Mouse (Mus musculus) heart, adult 9 months (tissue): ENCODE data around the gene Ell.
"Not testable (repeated sequence)": the region's sequence is repeated elsewhere in the genome, so short reads cannot be mapped to it uniquely, and the experiment has no call there.

Experiments
- DNase-seq, 2 experiments: peaks; one replicate each; pipeline ENCODE4 v3.0.0; 2022; ENCODE audit warnings: low spot score in 2 of 2

Ell gene

GRCm38 (mm10) chr8:70562802-70563201 lies 23.5 kb downstream of the Ell start:
- peak; percentile 57 to 61 for DNase-seq

GRCm38 (mm10) chr8:70563763-70564387 lies 24.6 kb downstream of the Ell start:
- no peak for DNase-seq

DNA sequence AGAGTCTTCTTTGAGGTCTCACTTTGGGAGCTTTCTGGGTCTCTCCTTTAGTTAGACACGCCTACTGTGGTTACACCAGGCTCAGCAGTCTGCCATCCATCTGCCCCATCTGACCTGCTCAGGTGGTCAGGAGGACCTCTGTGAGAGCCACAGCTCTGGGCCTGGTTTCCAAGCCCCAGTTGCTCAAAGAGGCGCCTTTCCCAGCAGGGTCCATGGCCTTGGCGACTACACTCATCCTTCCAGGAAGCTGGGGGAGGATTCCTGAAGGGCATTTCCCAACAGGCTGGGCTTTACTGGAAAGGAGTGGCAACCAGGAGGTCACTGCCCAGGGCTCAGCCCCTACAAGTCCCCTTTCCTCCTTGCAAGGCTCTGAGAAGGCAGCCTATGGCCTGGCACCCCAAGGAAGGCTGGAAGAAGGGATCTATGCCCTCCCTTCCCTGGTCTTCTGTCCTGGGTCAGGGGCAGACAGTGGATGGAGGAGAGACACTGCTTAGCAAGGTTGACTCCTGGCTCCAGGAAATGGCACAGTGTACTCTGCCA lies 25.5 kb downstream of the Ell start:
- no peak for DNase-seq

DNA sequence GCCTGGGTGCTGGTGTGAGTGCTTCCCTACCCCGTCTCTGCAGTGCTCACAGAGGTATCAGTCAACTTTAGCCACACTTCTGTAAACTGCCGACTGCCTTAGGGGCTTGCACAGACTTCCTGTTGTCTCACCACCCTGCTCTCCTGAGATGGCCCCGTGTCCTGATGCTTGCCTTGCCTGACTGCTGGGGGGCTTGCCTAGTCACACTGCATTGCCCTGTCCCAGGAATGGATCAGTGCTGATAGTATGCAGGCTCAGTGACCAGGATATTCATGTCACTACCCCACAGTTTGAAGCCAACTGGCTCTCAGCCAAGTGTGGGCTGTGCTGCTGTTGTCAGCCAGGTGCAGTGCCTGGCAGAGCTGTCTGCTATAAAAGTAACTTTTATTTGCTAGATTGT lies 26.3 kb downstream of the Ell start:
- peak in 1 of 2 experiments; percentile 56 for DNase-seq

GRCm38 (mm10) chr8:70570360-70570759 lies 31.1 kb downstream of the Ell start:
- no peak for DNase-seq

- DNase-seq = peak; percentile 77 to 78
Measured at GRCm38 (mm10) chr8:70570990-70571389, 31.7 kb downstream of the Ell start.

DNA sequence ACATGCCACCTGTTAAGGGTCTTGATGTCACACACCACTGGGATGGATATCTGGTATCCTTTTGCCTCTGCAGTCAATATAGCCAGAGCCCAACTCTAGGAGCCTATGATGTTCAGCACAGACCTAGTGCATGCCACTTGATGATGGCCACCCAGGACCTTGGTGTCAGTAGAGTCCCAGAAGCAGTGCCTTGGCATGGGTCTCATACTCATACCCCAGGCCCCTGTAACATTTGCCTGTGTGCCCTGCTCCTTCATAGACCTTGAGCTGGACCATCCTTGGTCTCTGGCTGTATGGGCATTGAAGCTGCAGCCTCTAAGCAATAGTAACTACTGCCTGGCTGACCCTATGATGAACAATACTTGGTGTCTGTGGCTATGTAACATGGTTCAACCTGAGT lies 35.0 kb downstream of the Ell start:
- no peak for DNase-seq

DNA sequence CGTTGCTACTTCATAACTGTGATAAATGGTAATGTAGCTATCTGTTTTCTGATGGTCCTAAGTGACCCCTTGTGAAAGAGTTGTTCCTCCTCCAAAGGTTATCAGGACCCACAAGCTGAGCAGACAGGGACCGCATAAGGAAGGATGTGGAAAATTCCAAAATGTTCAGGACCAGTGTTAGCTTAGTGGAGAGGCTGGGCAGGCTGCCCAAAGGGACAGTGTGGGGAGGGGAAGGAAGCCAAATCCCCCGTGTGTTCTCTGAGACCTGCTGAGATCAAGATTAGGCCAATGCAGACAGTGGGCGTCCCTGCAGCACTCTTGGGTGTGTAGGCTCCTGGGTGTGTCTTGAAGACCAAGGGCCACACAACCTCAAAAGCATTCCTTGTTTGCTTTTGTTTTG lies 35.7 kb downstream of the Ell start:
- peak; percentile 67 to 80 for DNase-seq

- DNase-seq = no peak
Measured at GRCm38 (mm10) chr8:70577207-70577606, 38.0 kb downstream of the Ell start.

- peak in 1 of 2 experiments; percentile 68 for DNase-seq
Measured at GRCm38 (mm10) chr8:70583476-70584387, 44.5 kb downstream of the Ell start.

GRCm38 (mm10) chr8:70584606-70585257 lies 45.5 kb downstream of the Ell start:
- DNase-seq = no peak

GRCm38 (mm10) chr8:70585258-70585652 lies 46.0 kb downstream of the Ell start:
- peak in 1 of 2 experiments; percentile 73 for DNase-seq

- not testable (repeated sequence) for DNase-seq
Measured at GRCm38 (mm10) chr8:70587955-70588354, 48.7 kb downstream of the Ell start.

DNA sequence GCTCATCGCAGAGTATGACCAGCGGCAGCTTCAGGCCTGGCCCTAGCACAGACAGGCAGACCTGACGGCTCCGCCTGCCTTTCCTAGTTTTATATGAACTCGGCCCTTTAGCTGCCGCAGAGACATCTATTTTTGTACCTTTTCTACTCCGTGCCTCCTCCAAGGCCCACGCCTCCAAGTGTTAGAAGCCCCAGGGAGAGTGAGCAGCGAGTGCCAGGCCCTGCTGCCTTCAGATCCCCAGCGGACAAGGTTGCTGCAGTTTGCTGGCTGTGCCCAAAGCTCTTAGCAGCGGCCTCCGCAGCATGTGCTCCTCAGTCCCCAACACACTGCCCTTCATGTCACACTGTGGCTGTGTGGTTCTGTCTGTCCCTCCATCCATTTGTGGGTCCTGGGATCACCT lies 52.3 kb downstream of the Ell start:
- no peak for DNase-seq

GRCm38 (mm10) chr8:70593173-70593572 lies 53.9 kb downstream of the Ell start:
- no peak for DNase-seq

DNA sequence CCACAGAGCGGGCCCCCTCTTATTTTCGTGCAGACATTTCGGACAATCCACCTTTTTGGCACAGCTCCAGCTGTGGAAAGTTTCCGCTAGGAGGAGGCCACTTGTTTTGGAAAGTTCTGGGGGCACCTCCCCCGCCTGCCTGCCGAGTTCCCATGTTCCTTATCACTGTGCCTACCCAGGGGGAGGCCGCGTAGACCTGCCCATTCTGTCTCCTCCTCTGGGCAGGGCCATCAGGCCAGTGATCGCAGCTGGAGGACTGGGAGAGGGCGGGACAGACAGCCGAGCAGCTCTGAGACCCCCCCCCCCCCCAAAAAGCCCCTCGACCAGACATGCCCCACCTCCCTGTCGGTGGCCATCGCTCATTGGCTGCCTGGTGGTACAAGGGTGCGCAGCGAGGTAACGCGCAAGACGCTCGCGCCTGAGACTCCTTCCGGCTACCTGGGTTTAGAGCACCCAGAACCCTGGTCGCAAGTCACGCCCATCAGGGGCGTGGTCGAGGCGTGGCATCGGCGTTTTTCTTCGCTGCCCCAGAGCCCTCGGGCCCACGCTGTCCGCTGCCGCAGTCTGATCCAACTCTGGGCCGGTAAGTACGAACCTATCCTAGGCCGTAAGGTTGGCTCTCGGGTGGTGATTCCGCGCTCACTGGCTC lies 54.8 kb downstream of the Ell start, which contains the start of gene Isyna1:
Isyna1 (plus strand) TSS at position 413 of the 649 bp plus-strand sequence.
- peak; percentile 86 to 88 for DNase-seq

- DNase-seq = no peak
Measured at GRCm38 (mm10) chr8:70594621-70595564, 55.6 kb downstream of the Ell start.

GRCm38 (mm10) chr8:70595811-70596210 lies 56.6 kb downstream of the Ell start:
- no peak for DNase-seq

- no peak for DNase-seq
Measured at GRCm38 (mm10) chr8:70596216-70596615, 57.0 kb downstream of the Ell start.

GRCm38 (mm10) chr8:70596775-70597416 lies 57.6 kb downstream of the Ell start:
- no peak for DNase-seq
